Mouse (Mus musculus) layer of hippocampus, postnatal 25 days (tissue): ENCODE measurements around the gene Hoxa11. TPM values are rescaled to one million over a fixed set of nuclear protein-coding genes. Genes with fewer than 3 reads are reported as not detected.

ENCODE experiments used
- DNase-seq, 2 experiments: peaks; one replicate each; pipeline ENCODE4 v3.0.0; 2022; ENCODE audit warnings: mixed read lengths in 2 of 2, low spot score in 1 of 2; ENCODE audit errors: extremely low spot score in 1 of 2
- total RNA-seq, 2 experiments: library from RNA; stranded (reverse); gene quantifications; 2 replicates each; pipeline ENCODE4 v1.2.3; 2021

The Hoxa11 gene
- total RNA-seq = not detected

GRCm38 (mm10) chr6:52245757-52246142, at the start of gene Hoxa11:
Hoxa11 (minus strand) TSS chr6:52245810.
- no peak for DNase-seq

GRCm38 (mm10) chr6:52294616-52295015, 49.0 kb upstream of the Hoxa11 start:
- no peak for DNase-seq

- no peak for DNase-seq
These were observed 46.7 kb upstream of the Hoxa11 start for GRCm38 (mm10) chr6:52292328-52292727.

- no peak for DNase-seq
These were observed 45.6 kb upstream of the Hoxa11 start for GRCm38 (mm10) chr6:52291021-52291860.

GRCm38 (mm10) chr6:52290186-52290585, 44.6 kb upstream of the Hoxa11 start:
- no peak for DNase-seq

- DNase-seq = no peak
These were observed 38.3 kb upstream of the Hoxa11 start for GRCm38 (mm10) chr6:52283896-52284295.

GRCm38 (mm10) chr6:52281084-52281483, 35.5 kb upstream of the Hoxa11 start:
- no peak for DNase-seq

- DNase-seq = no peak
These were observed 31.3 kb upstream of the Hoxa11 start for GRCm38 (mm10) chr6:52276920-52277319.

GRCm38 (mm10) chr6:52276382-52276781, 30.8 kb upstream of the Hoxa11 start:
- DNase-seq = no peak

- no peak for DNase-seq
These were observed 30.1 kb upstream of the Hoxa11 start for GRCm38 (mm10) chr6:52275563-52276280.

GRCm38 (mm10) chr6:52274576-52274975, 29.0 kb upstream of the Hoxa11 start:
- no peak for DNase-seq

GRCm38 (mm10) chr6:52273656-52274280, 28.2 kb upstream of the Hoxa11 start:
- no peak for DNase-seq

- DNase-seq = no peak
These were observed 27.4 kb upstream of the Hoxa11 start for GRCm38 (mm10) chr6:52272766-52273655.

GRCm38 (mm10) chr6:52270494-52271480, 25.2 kb upstream of the Hoxa11 start:
- DNase-seq = peak in 1 of 2 experiments; percentile 77

GRCm38 (mm10) chr6:52268756-52269155, 23.1 kb upstream of the Hoxa11 start:
- DNase-seq = no peak

- no peak for DNase-seq
These were observed 22.7 kb upstream of the Hoxa11 start for GRCm38 (mm10) chr6:52268341-52268740.

GRCm38 (mm10) chr6:52267691-52268090, 22.1 kb upstream of the Hoxa11 start:
- DNase-seq = no peak

- DNase-seq = no peak
These were observed 21.6 kb upstream of the Hoxa11 start for GRCm38 (mm10) chr6:52267221-52267620.

GRCm38 (mm10) chr6:52266666-52266985, 21.0 kb upstream of the Hoxa11 start:
- no peak for DNase-seq
